Mouse (Mus musculus) CD4-positive helper T cell, adult 2 months (primary cell): ENCODE measurements at regions not wholly inside any gene's neighbourhood (a gene's known extent, or its start where the extent isn't known, plus 50 kb on each side); places are given as distances from the start of the nearest gene placed in this dataset.

Experiments used
- DNase-seq: peaks from one replicate; pipeline ENCODE4 v3.0.0-alpha.2; 2012; ENCODE audit warnings: low read depth, missing footprints, low spot score

- no peak for DNase-seq
These were observed 58.8 kb upstream of the Fut8 start for GRCm38 (mm10) chr12:77179138-77179537.

- DNase-seq: peak; percentile 23
These were observed 59.9 kb upstream of the Fut8 start for GRCm38 (mm10) chr12:77177811-77178578.

- DNase-seq: peak; percentile 40
These were observed 60.6 kb upstream of the Fut8 start for GRCm38 (mm10) chr12:77177303-77177702.

- no peak for DNase-seq
These were observed 63.9 kb upstream of the Fut8 start for GRCm38 (mm10) chr12:77174032-77174431.

- no peak for DNase-seq
These were observed 65.4 kb upstream of the Fut8 start for GRCm38 (mm10) chr12:77172540-77172939.

- no peak for DNase-seq
These were observed 67.7 kb upstream of the Fut8 start for GRCm38 (mm10) chr12:77170257-77170656.

GRCm38 (mm10) chr12:77168367-77168766, 69.6 kb upstream of the Fut8 start:
- no peak for DNase-seq

GRCm38 (mm10) chr12:77156698-77157097, 81.2 kb upstream of the Fut8 start:
- no peak for DNase-seq

GRCm38 (mm10) chr12:77155626-77156025, 82.3 kb upstream of the Fut8 start:
- no peak for DNase-seq

GRCm38 (mm10) chr12:77151471-77151870, 86.5 kb upstream of the Fut8 start:
- no peak for DNase-seq

GRCm38 (mm10) chr12:77149835-77150234, 88.1 kb upstream of the Fut8 start:
- DNase-seq: no peak

GRCm38 (mm10) chr12:77148146-77148545, 89.8 kb upstream of the Fut8 start:
- no peak for DNase-seq

- DNase-seq: no peak
These were observed 94.0 kb upstream of the Fut8 start for GRCm38 (mm10) chr12:77143958-77144357.

- DNase-seq: no peak
These were observed 94.4 kb upstream of the Fut8 start for GRCm38 (mm10) chr12:77143521-77143920.

- no peak for DNase-seq
These were observed 94.8 kb upstream of the Fut8 start for GRCm38 (mm10) chr12:77143105-77143504.

GRCm38 (mm10) chr12:77142224-77142623, 95.7 kb upstream of the Fut8 start:
- DNase-seq: no peak

GRCm38 (mm10) chr12:77141260-77142201, 96.4 kb upstream of the Fut8 start:
- DNase-seq: no peak

- no peak for DNase-seq
These were observed 97.3 kb upstream of the Fut8 start for GRCm38 (mm10) chr12:77140656-77141055.

GRCm38 (mm10) chr12:77140141-77140540, 97.8 kb upstream of the Fut8 start:
- DNase-seq: no peak

- no peak for DNase-seq
These were observed 98.2 kb upstream of the Fut8 start for GRCm38 (mm10) chr12:77139718-77140117.

GRCm38 (mm10) chr12:77138506-77139201, 99.3 kb upstream of the Fut8 start:
- DNase-seq: peak; percentile 73

GRCm38 (mm10) chr12:77137291-77137830, 100.6 kb upstream of the Fut8 start:
- DNase-seq: no peak
